Mouse (Mus musculus): ENCODE results near the gene Klrk1.
"Not testable (repeated sequence)": the region's sequence is repeated elsewhere in the genome, so short reads cannot be mapped to it uniquely, and the experiment has no call there.

- not testable (repeated sequence) for TF ChIP-seq GATA1 (IDR thresholded peaks at IDR 0.05; ENCODE audit: borderline replicate concordance, low read length); FLI1 (IDR thresholded peaks at IDR 0.05; ENCODE audit: low read length)
Measured at GRCm38 (mm10) chr6:129660589-129660988, 36.9 kb upstream of the Klrk1 start, which contains the start of gene Klrc2.

Measured in megakaryocyte, embryonic 14.5 days (primary cell).